Mouse (Mus musculus): ENCODE results near the gene Gm49673. TPM values are rescaled to one million over a fixed set of nuclear protein-coding genes. Genes with fewer than 3 reads are reported as not detected.
"Not testable (repeated sequence)": the region's sequence is repeated elsewhere in the genome, so short reads cannot be mapped to it uniquely, and the experiment has no call there.

Gm49673 gene
- 0.24 and 1.8 TPM in 2 replicates for total RNA-seq (2021)
- long read RNA-seq, partial matches to known transcripts = 1 of 15 reads
- long read RNA-seq, other reads (novel, unspliced or antisense) = 14 of 15 reads

DNA sequence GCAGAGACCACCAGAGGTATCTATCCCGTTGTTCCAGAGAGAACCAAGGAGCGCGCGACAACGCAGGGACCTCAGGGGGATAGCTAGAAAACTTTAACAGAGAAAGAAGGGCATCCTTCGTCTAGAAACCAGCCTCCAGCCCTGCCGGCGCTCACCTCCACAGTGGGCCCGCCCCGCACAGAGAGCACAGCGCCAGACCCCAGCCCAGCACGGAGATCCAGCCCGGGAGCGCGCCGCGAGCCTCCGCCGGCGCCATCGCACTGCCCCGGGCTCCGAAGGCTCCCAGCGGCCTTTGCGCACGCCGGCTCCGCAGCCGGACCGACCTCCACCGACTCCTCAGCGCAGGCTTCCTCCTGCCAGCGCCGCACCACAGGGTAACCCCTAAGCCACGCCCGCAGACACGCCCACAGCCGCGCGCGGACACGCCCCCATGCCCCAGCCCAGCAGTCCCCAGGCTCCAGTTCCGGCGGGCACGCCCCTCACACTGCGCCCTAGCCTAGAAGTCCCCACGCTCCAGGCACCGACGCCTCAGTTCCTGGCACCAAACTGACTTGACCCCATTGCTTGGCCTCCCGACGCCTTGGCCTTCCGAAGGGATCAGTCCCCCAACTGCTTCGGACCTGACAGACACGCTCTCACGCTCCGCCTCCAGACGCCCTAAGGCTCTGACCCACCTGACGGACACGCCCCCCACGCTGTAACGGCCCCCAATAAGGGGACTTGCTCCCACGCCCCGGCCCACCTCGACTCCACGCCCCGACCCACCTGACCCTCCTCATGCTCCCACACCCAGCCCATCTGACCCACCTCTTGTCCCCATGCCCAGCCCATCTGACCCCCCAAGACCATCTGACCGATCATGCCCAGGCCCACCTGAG lies at the start of gene Gm49673, which contains the start of gene Rnaset2a:
Gene Gm49673, minus strand, starts transcription at position 350 of the 878 bp plus-strand sequence.
Gene Rnaset2a, minus strand, starts transcription at position 659 of the 878 bp plus-strand sequence.
- peak; percentile 30 for DNase-seq

DNA sequence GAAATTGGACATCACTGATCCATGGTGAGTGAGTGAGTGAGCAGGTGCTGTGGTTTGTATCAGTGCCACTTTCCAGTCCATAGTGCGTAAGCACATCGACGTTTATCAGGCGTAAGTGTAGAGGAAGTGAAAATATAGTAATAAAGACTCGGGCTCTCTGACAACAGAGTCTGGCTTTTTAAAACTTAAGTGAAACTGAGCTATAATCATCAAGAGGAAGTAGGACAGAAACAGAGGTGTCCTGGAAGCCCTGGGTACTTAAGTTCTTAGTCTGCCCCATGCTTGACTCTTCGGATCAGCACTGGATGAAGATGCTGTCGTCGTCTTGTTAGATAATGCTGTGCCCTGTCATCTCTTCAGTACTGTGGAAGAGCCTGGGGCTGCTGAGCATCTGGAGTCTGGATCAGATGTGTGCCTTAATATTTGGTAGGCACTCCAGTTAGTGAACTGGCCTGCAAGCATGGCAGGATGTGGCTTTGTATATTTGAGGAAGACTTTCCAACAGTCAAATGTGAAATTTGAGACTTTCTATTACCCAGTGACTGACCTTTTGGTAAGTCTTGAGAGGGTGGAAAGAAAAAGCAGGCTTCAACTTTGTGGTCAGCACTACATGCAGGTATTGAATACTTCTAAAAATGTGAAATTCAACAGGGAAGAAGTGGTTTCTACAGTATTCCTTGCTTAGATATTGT lies 48.2 kb upstream of the Gm49673 start:
- no peak for DNase-seq

GRCm38 (mm10) chr17:8193678-8194077 lies 46.1 kb upstream of the Gm49673 start:
- no peak for DNase-seq

GRCm38 (mm10) chr17:8184217-8184616 lies 36.6 kb upstream of the Gm49673 start:
- no peak for DNase-seq

DNA sequence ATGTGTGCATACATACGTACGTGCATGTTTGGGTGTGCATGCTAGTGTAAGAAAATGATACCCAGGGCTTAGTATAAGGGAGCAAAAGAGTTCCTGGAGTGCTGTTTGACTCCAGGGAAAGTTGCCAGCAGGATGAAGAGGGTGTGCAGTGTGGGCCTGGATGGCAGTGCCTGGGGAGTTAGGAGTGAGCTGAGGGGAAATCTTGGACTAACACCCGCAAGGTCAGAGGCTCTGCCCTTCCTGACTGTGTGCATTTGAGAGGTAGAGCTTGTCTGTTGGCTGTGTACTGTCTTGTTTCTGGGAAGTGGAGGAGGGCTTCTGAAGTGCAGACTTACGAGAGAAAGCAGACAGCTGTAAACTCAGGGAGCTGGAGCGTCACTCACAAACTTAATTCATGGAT lies 36.2 kb upstream of the Gm49673 start:
- no peak for DNase-seq

DNA sequence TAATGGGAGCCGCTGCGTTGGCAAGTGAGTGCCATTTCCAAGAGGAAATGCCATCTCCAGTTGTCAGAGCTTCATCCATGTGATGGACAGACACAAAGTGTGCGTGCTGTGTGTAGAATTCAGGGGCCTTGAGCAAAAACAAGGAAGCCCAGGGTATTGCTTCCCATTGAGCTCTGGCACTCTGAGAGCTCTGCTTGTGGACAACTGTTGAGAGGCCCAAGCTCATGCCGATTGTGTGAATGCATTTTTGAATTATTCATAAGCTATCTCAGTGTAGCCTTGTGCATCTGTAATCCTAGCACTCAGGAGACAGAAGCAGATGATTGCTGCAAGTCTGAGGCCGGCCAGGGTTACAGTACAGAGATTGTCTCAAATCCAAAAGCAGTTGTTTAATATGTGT lies 29.5 kb upstream of the Gm49673 start:
- DNase-seq = no peak

- no peak for DNase-seq
These were observed 23.5 kb upstream of the Gm49673 start for GRCm38 (mm10) chr17:8171081-8171480.

GRCm38 (mm10) chr17:8170331-8170730 lies 22.7 kb upstream of the Gm49673 start:
- DNase-seq = no peak

DNA sequence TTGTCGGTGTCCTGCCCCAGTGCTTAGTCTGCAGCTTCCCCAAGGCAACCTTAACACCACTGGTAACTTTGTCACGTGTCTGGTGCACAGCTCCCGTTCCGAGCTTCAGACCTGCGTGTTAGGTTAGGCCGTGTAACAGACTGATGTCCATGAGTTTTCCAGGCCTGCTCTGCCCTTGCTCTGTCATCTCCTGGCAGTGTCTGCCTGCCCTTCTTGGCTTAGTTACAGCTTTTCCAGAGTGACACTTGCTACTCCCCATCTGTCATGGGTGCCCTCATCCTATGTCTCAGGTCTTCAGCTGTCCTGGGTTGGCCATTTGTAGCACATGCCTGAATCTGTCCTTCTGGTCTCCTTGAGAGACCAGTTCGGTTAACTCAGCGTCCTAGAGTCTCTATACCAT lies 19.8 kb upstream of the Gm49673 start:
- peak; percentile 35 for DNase-seq

GRCm38 (mm10) chr17:8166454-8166853 lies 18.9 kb upstream of the Gm49673 start:
- not testable (repeated sequence) for DNase-seq

GRCm38 (mm10) chr17:8165977-8166376 lies 18.4 kb upstream of the Gm49673 start:
- DNase-seq = not testable (repeated sequence)

DNA sequence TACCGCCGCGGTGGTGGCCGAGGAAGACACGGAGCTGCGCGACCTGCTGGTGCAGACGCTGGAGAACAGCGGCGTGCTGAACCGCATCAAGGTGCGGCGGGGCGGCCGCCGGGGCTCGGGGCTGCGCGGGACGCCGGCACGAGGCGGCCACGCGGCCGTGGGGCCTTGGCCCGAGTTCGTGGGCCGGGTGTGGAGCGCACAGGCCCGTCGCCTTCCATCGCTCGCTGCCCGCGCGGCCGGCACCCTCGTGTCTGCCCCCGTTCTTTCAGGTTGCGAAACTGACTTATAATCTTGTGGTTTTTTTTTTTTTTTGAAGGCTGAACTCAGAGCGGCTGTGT lies 18.0 kb upstream of the Gm49673 start:
- DNase-seq = peak; percentile 18

DNA sequence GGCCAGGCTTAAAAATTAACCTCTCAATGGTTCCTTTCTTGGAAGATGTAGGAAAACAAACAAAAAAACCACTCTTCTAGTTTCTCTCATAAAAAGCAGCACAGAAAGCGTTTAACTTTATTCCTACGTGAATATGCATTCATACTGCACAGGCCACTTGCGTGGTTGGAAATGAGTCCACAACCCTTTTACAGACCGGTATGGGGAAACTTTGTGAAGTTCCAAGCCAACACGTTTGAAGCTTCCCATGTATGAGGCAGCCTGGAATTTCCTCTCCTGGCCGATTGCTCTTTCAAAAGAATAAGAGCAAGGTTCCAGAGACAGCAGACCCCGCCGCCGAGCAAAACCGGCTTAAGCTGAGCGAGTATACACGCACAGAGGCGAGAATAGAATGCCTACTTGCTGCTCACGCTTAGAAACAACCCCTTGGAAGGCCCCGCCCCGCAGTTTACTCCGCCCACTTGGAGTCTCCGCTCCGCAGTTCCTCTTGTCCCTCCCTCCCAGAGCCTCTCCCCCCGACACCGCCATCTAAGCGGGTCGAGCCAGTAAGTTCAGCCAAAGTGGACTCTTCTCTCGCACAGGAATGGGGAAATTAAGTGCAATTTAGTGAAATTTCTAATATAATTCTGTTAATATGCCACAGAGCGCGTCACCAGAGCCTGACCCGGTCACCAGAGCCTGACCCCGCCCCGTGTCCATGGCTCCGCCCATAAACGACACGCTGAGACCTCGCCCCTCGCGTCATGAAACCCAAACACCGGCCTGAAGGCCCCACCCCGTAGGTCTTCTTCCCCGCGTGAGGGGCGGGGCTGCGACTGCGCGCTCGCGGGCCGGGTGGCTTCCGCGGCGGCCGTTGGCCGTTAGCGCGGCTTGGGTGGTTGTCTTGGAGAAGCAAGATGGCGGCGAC lies 17.4 kb upstream of the Gm49673 start, which contains the start of gene Fgfr1op:
Gene Fgfr1op, plus strand, starts transcription at position 801 of the 907 bp plus-strand sequence.
- DNase-seq = not testable (repeated sequence)

DNA sequence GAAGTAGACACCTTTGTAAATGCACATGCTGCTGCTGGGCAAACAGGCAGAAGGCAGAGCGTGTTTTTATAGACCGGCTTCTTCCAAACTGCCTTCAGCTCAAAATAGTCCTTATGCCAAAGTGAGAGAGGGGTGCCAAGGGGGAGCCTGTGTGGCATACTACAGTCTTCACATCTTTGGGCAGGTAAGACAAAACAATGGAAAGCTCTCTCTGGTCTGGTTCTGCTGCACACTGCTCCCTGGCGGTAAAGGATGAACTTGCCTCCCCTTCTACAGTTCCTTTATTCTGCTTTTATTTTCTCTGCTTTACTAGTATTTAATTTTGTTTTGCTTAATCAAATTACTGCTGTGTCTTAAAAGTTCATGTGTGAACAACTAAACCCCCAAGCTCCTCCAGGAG lies 13.4 kb upstream of the Gm49673 start:
- DNase-seq = not testable (repeated sequence)

DNA sequence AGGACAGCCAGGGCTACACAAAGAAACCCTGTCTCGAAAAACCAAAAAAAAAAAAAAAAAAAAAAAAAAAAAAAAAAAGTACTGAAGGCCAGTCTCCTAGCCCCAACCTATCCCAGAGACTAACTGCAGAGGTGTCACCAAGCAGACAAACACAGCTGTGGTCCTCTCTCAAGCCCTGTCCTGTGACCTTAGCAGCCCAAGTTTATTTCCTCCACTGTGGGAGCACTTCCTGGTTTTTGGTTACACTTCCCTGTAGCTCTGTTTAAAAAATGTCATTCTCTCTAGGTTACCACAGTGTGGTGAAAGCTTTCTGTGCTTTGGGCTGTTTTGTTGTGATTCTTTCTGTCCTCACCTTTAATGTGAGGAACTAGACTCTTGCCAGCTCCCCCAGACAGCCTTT lies 11.0 kb upstream of the Gm49673 start:
- DNase-seq = not testable (repeated sequence)

DNA sequence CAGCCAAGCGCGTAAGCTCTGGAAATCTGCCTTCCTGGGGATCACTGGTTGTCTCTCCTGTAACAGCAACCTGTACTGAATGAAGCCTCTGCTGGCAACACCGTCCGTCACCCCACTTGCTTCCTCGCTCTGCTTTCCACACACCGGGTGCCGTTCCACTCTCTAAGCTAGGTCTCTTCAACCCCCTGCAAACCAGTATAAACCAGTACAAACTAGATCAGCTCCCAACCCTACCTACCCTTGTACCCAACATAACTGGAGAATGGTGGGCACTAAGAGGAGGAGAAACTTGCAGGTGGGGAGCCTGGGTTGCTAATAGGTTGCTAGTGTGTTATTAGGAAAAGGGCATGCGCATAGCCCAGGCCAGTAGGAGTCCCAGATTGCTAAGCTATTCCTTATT lies 8.4 kb upstream of the Gm49673 start:
- DNase-seq = not testable (repeated sequence)

GRCm38 (mm10) chr17:8155010-8155409 lies 7.4 kb upstream of the Gm49673 start:
- not testable (repeated sequence) for DNase-seq

- not testable (repeated sequence) for DNase-seq
These were observed 657 bp downstream of the Gm49673 start for GRCm38 (mm10) chr17:8146931-8147330.

- DNase-seq = not testable (repeated sequence)
These were observed 3.5 kb downstream of the Gm49673 start for GRCm38 (mm10) chr17:8143802-8144673.

GRCm38 (mm10) chr17:8140210-8140609 lies 7.4 kb downstream of the Gm49673 start:
- not testable (repeated sequence) for DNase-seq

DNA sequence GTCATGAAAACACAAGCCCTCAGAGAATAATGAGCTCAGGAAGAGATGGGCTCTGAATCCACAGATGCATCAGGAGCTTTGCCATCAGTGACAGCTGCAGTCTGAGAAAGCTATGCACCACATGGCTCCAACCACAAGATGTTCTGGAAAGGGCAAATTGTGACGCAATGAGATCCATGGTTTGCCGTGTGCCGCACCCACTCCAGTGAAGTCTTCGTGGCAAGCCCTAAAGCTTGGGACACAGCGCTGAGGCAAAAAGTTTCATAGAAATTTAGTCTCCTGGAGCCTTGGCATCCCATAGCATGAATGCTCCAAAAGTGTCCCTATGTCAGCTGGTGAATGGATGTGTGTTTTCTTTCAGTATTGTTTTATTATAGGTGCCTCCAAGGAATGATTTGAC lies 9.5 kb downstream of the Gm49673 start:
- not testable (repeated sequence) for DNase-seq
